Mouse (Mus musculus) lung, postnatal 14 days (tissue): ENCODE measurements at regions not wholly inside any gene's neighbourhood (a gene's known extent, or its start where the extent isn't known, plus 50 kb on each side); places are given as distances from the start of the nearest gene placed in this dataset.

Experiments
- DNase-seq: peaks from one replicate; pipeline ENCODE4 v3.0.0; 2021

DNA sequence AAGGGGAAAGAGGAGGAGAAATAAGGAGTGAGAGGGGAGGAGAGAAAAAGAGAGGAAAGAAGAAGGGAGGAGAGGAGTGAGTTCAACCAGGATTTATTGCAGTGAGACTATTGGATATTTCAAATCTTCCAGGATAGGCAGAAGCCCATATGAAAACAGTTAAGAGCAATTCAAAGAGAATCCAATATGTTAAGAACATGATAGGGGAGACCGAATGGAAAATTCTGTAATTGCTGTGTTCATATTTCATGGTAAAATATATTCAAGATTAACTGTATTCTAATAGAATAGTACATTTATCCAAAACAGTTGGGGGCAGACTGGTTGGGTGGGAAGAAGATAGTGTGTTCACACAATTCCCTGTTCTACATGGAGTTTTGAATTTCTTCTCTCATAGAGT lies 96.3 kb upstream of the Pdzrn3 start:
- no peak for DNase-seq

DNA sequence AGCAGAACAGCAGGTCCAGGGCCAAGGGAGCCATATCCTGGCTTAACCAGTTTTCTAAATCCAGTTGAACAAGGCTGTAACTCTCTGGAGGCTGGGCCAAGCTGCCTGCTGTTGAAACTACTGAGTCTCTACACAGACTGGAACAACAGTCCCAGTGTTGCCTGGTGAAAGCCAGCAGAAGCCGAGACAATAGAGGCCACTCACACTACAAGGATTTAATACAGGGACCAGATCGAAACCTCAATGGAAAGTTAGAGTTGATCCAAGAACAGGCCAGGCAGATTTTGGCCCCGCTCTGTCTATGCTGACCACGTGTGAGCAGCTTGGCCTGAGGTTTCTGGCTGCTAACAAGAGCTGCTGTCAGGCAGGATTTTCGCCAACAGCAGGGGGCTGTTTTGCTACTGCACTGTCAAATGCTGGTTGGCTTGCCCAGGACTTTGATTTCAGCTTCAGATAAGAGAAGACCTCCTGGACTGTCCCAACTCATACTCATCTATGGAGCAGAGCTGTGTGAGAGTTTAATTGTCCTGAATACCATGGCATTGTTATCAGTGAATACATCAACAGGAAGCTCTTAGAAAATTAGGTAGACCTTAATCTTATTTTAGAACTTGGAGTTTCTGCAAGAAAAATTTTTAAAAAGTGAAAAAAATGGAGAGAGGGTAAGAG lies 95.7 kb upstream of the Pdzrn3 start:
- DNase-seq = peak; percentile 24

DNA sequence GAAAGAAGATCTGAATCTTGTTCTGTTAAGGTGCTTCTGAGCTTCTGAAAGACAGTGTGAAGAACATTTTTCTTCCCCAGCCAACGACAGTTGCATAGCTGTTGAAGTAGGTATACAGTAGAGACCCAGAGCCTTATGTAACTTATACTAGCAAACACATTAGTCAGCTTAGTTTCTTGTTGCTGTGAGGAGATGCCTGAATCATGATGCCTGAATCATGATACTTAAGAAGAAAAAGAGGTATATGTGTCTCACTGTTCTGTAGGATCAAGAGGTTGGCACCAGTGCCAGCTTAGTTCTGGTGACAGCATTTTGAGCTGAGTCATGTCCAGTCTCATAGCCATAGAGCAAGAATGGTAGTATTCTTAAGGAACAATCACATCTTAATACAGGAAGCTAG lies 87.2 kb upstream of the Pdzrn3 start:
- DNase-seq = no peak

GRCm38 (mm10) chr6:101463812-101464320 lies 86.2 kb upstream of the Pdzrn3 start:
- DNase-seq = no peak

DNA sequence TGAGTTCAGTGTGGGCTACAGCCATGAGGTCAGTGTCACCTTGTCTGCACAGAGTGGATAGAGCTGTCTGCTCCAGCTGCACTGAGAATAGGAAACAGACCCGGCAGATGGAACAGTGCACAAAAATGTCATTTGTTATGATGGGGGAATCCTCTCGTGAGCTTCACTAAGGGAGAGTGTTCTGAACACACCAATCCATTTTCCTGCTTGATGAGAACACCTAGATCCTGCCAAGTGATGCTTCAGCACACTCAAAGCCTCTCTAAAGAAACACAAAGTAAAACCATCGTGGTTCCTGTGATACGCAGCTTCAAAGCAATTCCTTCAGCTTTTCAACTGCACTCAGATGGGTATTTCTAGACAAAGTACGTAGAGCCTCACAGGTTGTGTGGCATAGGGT lies 69.0 kb upstream of the Pdzrn3 start:
- no peak for DNase-seq

GRCm38 (mm10) chr6:101446316-101446715 lies 68.6 kb upstream of the Pdzrn3 start:
- DNase-seq = no peak

DNA sequence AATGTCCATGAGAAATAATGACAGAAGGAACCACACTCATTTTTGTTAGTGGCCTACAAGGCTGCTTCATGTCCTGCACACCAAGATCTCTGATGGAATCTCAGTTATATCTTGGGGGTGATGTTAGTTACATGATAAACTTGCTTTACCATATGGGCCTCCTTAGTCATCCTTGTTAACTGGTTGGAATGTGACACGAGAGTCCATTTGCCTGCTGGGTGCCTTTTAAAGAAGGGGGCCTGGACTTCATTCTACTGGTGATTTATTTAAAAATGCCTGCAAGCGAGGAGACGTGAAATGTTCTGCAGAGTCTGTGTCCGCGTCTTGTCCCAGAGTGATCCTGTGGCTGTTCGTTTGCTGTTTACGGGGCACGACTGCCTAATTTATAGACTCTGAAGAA lies 55.1 kb upstream of the Pdzrn3 start:
- DNase-seq = no peak

DNA sequence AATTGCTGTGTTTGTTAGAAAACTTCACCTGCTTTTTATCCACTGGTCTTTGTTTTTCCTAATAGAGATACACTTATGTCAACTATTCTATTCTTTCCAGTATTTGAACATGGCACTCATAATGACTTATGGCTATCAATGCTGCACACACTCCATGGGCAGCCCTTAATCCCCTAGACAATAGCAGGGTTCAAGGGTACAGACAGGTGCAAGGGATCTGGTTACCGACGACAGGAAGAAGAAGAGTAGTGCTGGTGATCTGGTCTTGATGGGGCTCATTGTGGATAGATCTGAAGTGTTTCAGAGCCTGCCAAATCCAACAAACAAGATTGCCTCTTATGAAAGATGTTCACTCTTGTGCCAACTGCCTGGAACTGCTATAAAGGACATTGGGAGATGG lies 51.9 kb upstream of the Pdzrn3 start:
- DNase-seq = no peak
